Mouse (Mus musculus): ENCODE results near the gene Ifitm1.

GRCm38 (mm10) chr7:140946980-140947379 lies 20.0 kb upstream of the Ifitm1 start:
- TF ChIP-seq POLR2A (IDR thresholded peaks at IDR 0.05; ENCODE audit: insufficient read length, low read depth) (no peak), USF1 (IDR thresholded peaks at IDR 0.05; ENCODE audit: low read depth) (no peak), CEBPB (IDR thresholded peaks at IDR 0.05; ENCODE audit: insufficient read depth, poor library complexity, severe bottlenecking) (no peak), E2F4 (IDR thresholded peaks at IDR 0.05; ENCODE audit: insufficient read depth) (no peak), TCF12 (IDR thresholded peaks at IDR 0.05; ENCODE audit: insufficient read depth, poor library complexity, severe bottlenecking) (no peak), POLR2AphosphoS2 (IDR thresholded peaks at IDR 0.05; ENCODE audit: insufficient read length, low read depth) (no peak)

Measured in myocyte (in vitro differentiated cells).